Mouse (Mus musculus) limb, embryonic 10.5 days (tissue): Measurements from ENCODE around the gene Mrpl38. TPM values are rescaled to one million over a fixed set of nuclear protein-coding genes. Genes with fewer than 3 reads are reported as not detected.

Source experiments
- DNase-seq: peaks from one replicate; pipeline ENCODE4 v3.0.0-alpha.2; 2017; ENCODE audit warnings: low spot score
- H3K27ac ChIP-seq: fragments of 300-500 bp; sonication (generic); 2 replicates; pipeline ENCODE4 v1.5.1; 2016; ENCODE audit warnings: mild to moderate bottlenecking
- H3K27me3 ChIP-seq: fragments of 300-500 bp; sonication (generic); 2 replicates; pipeline ENCODE4 v1.6.1; 2016; ENCODE audit warnings: low read depth, mild to moderate bottlenecking; ENCODE audit not compliant: poor library complexity, severe bottlenecking
- H3K36me3 ChIP-seq: fragments of 300-500 bp; sonication (generic); 2 replicates; pipeline ENCODE4 v1.6.1; 2016; ENCODE audit warnings: mild to moderate bottlenecking, moderate library complexity
- H3K4me1 ChIP-seq: fragments of 300-500 bp; sonication (generic); 2 replicates; pipeline ENCODE4 v1.6.1; 2016
- H3K4me3 ChIP-seq: fragments of 300-500 bp; sonication (generic); 2 replicates; pipeline ENCODE4 v1.5.1; 2016; ENCODE audit warnings: mild to moderate bottlenecking, moderate library complexity
- H3K9me3 ChIP-seq: fragments of 300-500 bp; sonication (generic); replicated peaks from 2 replicates; pipeline ENCODE4 v1.6.1; 2016; ENCODE audit warnings: mild to moderate bottlenecking
- WGBS: fragments of 180-500 bp; shearing (Covaris S2); methylation state at CpG from one replicate; pipeline ENCODE4 v1.1.7; 2016; 5-methylcytosine and 5-hydroxymethylcytosine counted together
- polyA plus RNA-seq: library from polyadenylated mRNA; unstranded; fragments of >200 nt; fragmentation: Nextera tagmentation; extraction: Ambion mirVana; gene quantifications from 2 replicates; pipeline ENCODE4 v1.2.1, GENCODE M21; 2016

Gene Mrpl38
- polyA plus RNA-seq, 1 experiment from 2014 or later, result 116 TPM

GRCm38 (mm10) chr11:116117819-116118218 is 20.8 kb downstream of the Mrpl38 start:
- H3K4me1 ChIP-seq, result peaks cover 11% of the 10 kb centered on the region
- H3K36me3 ChIP-seq, result peaks cover 6% of the 10 kb centered on the region; the same call in 1 of the 2 replicates
- H3K4me3 ChIP-seq, result no peak overlapping the region
- no peak overlapping the region; the same call in 1 of the 2 replicates for H3K27ac ChIP-seq
- no peaks in the 10 kb centered on the region for H3K9me3 ChIP-seq
- DNase-seq, result no peak
- peaks cover 4% of the 10 kb centered on the region; the same call in 1 of the 2 replicates for H3K27me3 ChIP-seq

DNA sequence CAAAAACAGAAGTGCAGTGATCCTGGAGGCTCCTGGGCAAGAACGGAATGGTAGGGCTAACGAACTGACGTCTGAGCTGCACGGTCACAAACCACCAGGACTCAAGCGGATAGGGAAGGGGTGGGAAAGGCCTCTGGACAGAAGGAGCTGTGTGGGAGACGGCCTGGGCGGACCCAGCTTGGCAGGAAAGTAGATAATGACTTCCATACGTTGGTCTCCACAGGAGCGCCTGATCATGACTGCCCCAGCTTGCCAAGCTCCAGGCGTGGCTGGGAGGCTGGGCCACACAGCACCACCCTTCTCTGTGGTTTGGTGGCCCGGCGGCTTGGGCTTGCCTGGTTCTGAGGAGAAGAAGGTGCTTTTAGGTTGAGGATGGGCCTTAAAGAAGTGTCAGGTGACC is 21.4 kb downstream of the Mrpl38 start:
- Histone ChIP-seq H3K27ac (peak overlapping the region; percentile 74), H3K36me3 (0 out of 2 replicates have a peak, but pooled peaks cover 3% of the 10 kb centered on the region), H3K27me3 (peaks cover 9% of the 10 kb centered on the region), H3K9me3 (no peaks in the 10 kb centered on the region), H3K4me1 (peaks cover 11% of the 10 kb centered on the region), H3K4me3 (peak overlapping the region; percentile 22)
- 40% methylated on average over 12 of the region's 12 CpGs for WGBS
- peak; percentile 70 for DNase-seq

GRCm38 (mm10) chr11:116111611-116112203 is 27.0 kb downstream of the Mrpl38 start:
- no peak for DNase-seq
- 85% methylated on average over 19 of the region's 19 CpGs for WGBS

DNA sequence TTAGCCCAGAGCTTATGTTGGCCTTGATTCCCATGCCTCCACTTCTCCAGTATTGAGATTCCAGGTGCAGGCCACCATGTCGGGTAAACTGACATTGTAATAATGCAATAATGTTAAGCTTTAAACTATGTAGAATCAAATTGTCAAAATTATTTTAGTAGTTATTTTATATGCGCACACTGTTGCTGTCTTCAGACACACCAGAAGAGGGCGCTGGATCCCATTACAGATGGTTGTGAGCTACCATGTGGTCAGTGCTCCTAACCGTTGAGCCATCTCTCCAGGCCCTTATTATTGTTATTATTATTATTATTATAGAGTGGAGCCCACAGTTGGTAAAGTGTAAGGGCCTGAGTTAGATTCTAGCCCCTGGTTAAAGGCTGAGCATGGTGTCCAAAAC is 27.6 kb downstream of the Mrpl38 start:
- DNase-seq, result no peak
- 82% methylated on average over 4 of the region's 4 CpGs for WGBS
- peaks cover 71% of the 10 kb centered on the region for H3K27me3 ChIP-seq
- H3K9me3 ChIP-seq, result no peaks in the 10 kb centered on the region
- no peak overlapping the region for H3K27ac ChIP-seq
- H3K36me3 ChIP-seq, result no peaks in the 10 kb centered on the region
- no peak overlapping the region for H3K4me3 ChIP-seq
- H3K4me1 ChIP-seq, result peaks cover 45% of the 10 kb centered on the region

More at GRCm38 (mm10) chr11:116111611-116112203, 27.0 kb downstream of the Mrpl38 start:
- peaks cover 41% of the 10 kb centered on the region for H3K4me1 ChIP-seq
- H3K4me3 ChIP-seq, result no peak overlapping the region
- H3K9me3 ChIP-seq, result no peaks in the 10 kb centered on the region
- no peaks in the 10 kb centered on the region for H3K36me3 ChIP-seq
- peaks cover 65% of the 10 kb centered on the region for H3K27me3 ChIP-seq
- H3K27ac ChIP-seq, result no peak overlapping the region

DNA sequence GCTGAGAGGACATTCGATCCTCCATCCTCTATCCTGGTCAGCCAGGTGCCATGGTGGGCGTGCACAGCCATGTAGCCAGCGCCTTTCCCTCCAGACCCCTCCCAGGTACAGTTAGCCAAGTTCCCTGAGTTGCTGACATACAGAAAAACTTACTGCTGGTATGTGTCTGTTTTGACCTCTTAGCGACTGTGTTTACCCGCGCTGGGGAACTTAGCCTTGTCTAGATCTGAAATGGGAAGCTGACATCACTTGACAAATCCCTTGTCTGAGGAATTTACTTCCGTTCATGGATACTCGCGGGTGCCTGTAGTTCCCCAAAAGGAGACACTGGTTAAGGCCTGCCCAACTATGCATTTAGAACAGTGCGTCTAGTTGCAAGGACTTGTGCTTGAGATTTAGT is 28.1 kb downstream of the Mrpl38 start:
- peaks cover 76% of the 10 kb centered on the region for H3K27me3 ChIP-seq
- no peak for DNase-seq
- no peaks in the 10 kb centered on the region for H3K36me3 ChIP-seq
- peaks cover 48% of the 10 kb centered on the region for H3K4me1 ChIP-seq
- WGBS, result 33% methylated on average over 10 of the region's 10 CpGs
- H3K27ac ChIP-seq, result no peak overlapping the region
- peak overlapping the region; percentile 48 for H3K4me3 ChIP-seq
- H3K9me3 ChIP-seq, result no peaks in the 10 kb centered on the region

- Histone ChIP-seq H3K27me3 (peaks cover 80% of the 10 kb centered on the region), H3K4me1 (peaks cover 48% of the 10 kb centered on the region), H3K36me3 (no peaks in the 10 kb centered on the region), H3K9me3 (no peaks in the 10 kb centered on the region), H3K27ac (peak overlapping the region; percentile 75), H3K4me3 (peak overlapping the region; percentile 48)
- 2% methylated on average over 35 of the region's 35 CpGs for WGBS
- peak; percentile 56 for DNase-seq
Measured at GRCm38 (mm10) chr11:116110131-116110530, 28.5 kb downstream of the Mrpl38 start.

DNA sequence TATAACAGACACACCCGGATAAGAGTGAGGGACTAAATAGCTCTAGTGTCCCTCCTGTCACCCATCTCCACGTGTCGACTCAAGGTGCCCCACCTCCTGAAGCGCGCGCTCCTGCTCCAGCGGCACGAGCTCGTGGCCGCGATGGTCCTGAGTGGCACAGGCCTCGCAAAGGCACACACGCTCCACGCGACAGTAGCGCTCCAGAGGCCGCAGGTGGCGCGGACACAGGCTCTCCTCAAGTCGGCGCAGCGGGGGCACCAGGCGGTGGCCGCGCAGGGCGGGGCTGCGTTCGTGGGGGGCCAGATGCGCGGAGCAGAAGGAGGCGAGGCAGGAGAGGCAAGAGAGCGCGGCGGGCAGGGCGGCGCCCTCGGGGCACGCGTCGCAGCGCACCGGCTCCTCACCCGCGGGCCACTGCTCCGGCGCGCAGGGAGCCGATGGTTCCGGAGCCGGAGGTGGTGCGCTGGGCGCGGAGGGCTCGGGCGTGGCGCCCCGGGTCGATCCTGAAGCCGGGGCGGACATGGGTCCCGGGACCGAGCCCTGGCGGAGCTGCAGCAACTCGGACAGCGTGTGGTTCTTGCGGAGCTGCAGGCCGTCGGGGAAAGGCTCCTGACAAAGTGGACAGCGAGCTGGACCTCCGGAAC is 29.1 kb downstream of the Mrpl38 start:
- peak overlapping the region; percentile 75 for H3K27ac ChIP-seq
- no peaks in the 10 kb centered on the region for H3K9me3 ChIP-seq
- WGBS, result 3% methylated on average over 70 of the region's 70 CpGs
- peaks cover 50% of the 10 kb centered on the region for H3K4me1 ChIP-seq
- peak overlapping the region; percentile 48 for H3K4me3 ChIP-seq
- no peaks in the 10 kb centered on the region for H3K36me3 ChIP-seq
- peak; percentile 53 for DNase-seq
- peaks cover 84% of the 10 kb centered on the region for H3K27me3 ChIP-seq

- Histone ChIP-seq H3K9me3 (no peaks in the 10 kb centered on the region), H3K4me3 (peak overlapping the region; percentile 48; the same call in 1 of the 2 replicates), H3K27me3 (peaks cover 84% of the 10 kb centered on the region), H3K36me3 (no peaks in the 10 kb centered on the region), H3K27ac (no peak overlapping the region), H3K4me1 (peaks cover 59% of the 10 kb centered on the region)
- no peak for DNase-seq
- WGBS, result 6% methylated on average over 23 of the region's 23 CpGs
Measured at GRCm38 (mm10) chr11:116108464-116109137, 30.1 kb downstream of the Mrpl38 start.

- peaks cover 65% of the 10 kb centered on the region for H3K4me1 ChIP-seq
- H3K27me3 ChIP-seq, result peaks cover 81% of the 10 kb centered on the region
- H3K36me3 ChIP-seq, result no peaks in the 10 kb centered on the region
- no peak for DNase-seq
- peak overlapping the region; percentile 31 for H3K4me3 ChIP-seq
- no peaks in the 10 kb centered on the region for H3K9me3 ChIP-seq
- peak overlapping the region; percentile 44; the same call in 1 of the 2 replicates for H3K27ac ChIP-seq
- 9% methylated on average over 19 of the region's 19 CpGs for WGBS
Measured at GRCm38 (mm10) chr11:116107777-116108285, 30.8 kb downstream of the Mrpl38 start.

- Histone ChIP-seq H3K36me3 (no peaks in the 10 kb centered on the region), H3K4me3 (peak overlapping the region; percentile 31), H3K4me1 (peaks cover 67% of the 10 kb centered on the region), H3K27me3 (peaks cover 74% of the 10 kb centered on the region), H3K9me3 (no peaks in the 10 kb centered on the region), H3K27ac (0 out of 2 replicates have a peak overlapping the region, but pooled peaks have one; percentile 44)
- DNase-seq, result no peak
- WGBS, result 21% methylated on average over 14 of the region's 14 CpGs
Measured at GRCm38 (mm10) chr11:116106963-116107776, 31.5 kb downstream of the Mrpl38 start.

- peak overlapping the region; percentile 66 for H3K27ac ChIP-seq
- H3K36me3 ChIP-seq, result no peaks in the 10 kb centered on the region
- H3K27me3 ChIP-seq, result peaks cover 66% of the 10 kb centered on the region
- no peaks in the 10 kb centered on the region for H3K9me3 ChIP-seq
- H3K4me3 ChIP-seq, result peak overlapping the region; percentile 22
- 27% methylated on average over 32 of the region's 32 CpGs for WGBS
- H3K4me1 ChIP-seq, result peaks cover 76% of the 10 kb centered on the region
- DNase-seq, result peak; percentile 69
Measured at GRCm38 (mm10) chr11:116106154-116106962, 32.3 kb downstream of the Mrpl38 start.

DNA sequence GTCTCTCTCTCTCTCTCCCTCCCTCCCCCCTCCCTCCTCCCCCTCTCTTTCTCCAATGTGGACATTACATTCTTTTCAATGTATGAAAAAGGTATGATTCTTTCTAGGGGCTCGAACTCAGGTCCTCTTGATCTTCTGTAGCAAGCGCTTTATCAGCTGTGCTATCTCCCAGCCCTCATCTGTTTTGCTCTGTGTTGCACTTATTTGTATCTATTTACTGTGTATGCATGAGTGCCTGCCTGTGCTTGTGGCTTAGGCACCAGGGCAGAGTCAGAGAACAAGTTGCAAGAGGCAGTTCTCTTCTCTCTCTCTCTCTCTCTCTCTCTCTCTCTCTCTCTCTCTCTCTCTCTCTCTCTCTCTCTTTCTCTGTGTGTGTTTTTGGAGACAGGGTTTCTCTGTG is 33.6 kb downstream of the Mrpl38 start:
- H3K4me3 ChIP-seq, result no peak overlapping the region
- no peak overlapping the region for H3K27ac ChIP-seq
- WGBS, result 91% methylated on average over 2 of the region's 2 CpGs
- no peaks in the 10 kb centered on the region for H3K36me3 ChIP-seq
- DNase-seq, result no peak
- peaks cover 53% of the 10 kb centered on the region for H3K27me3 ChIP-seq
- H3K9me3 ChIP-seq, result no peaks in the 10 kb centered on the region
- H3K4me1 ChIP-seq, result peaks cover 72% of the 10 kb centered on the region
